Mouse (Mus musculus): ENCODE data around the gene Psen1. TPM values are rescaled to one million over a fixed set of nuclear protein-coding genes. Genes with fewer than 3 reads are reported as not detected.

The Psen1 gene
- polyA plus RNA-seq, 1 experiment from 2014 or later: 38.9 TPM

DNA sequence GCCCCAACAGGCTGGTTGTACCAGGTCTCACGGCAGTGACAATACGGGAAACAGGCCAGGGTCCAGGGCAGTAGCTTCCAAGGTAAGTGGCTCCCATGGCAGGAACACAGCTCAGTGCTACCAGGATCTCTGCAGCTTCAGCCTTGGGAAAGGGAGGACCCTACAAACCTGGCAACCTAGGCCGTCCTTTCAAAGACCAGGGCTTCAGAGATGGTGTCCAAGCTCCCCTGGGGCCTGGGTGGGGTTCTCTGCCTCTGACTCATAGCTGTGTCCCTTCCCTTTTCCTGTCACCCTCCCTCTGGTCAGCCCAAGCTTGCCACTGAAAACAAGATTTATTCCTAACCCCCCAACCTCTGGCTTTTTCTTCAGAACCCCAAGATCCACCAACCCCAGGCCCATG lies 92.2 kb downstream of the Psen1 start:
- Histone ChIP-seq H3K27me3 (no peaks in the 10 kb centered on the region), H3K9ac (no peak overlapping the region), H3K4me1 (replicated peaks) (no peaks in the 10 kb centered on the region), H3K36me3 (no peaks in the 10 kb centered on the region), H3K9me3 (replicated peaks) (no peaks in the 10 kb centered on the region), H3K4me3 (no peak overlapping the region), H3K27ac (no peak overlapping the region), H3K4me2 (no peak overlapping the region)
- WGBS: 85% methylated on average over 3 of the region's 3 CpGs
- no peak for ATAC-seq (replicated peaks; ENCODE audit: insufficient number of reproducible peaks, insufficient read depth, low FRiP score, low read depth)

DNA sequence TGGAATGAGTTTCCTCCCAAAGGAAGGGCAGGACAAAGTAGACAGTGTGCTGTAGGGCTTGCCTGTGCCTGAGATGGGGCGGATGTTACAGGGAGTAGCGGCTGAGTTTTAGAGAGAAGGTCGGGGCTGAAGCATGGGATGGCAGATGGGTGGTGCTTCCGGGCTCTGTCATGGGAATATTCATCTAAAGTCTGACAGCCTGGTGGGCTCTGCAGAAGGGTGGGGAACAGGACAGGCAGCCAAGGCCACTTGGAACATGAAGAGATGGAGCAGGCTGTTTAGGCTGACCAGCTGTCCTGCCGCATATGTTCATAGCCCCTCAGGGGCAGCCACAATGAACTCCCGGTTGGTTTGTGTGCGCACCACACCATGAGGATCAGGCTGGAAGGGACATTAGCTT lies 93.3 kb downstream of the Psen1 start:
- 70% methylated on average over 7 of the region's 7 CpGs for WGBS

DNA sequence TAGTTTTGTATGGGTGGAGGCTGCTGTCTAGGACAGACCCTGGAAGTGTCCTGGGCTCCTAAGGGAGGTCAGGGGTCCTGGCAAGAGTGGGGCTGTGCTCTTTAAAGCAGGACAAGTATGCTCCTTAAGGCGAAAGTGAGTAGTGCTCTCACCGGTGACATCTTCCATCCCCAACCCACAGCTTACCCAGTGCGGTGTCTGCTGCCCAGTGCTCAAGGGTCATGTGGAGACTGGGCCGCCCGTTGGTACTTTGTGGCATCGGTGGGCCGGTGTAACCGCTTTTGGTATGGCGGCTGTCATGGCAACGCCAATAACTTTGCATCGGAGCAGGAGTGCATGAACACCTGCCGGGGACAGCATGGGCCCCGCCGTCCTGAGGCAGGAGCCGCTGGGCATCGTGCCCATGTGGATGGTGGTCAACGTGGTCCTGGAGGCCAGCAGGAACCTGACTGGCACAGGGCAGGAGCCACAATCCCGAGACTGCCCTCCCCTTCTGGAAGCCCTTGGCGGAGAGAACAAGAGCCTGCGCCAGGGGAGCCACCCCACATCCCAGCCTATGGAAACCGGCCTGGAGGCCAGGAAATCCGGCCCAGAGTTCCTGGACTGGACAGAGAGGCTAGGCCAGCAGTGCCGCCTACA lies 93.8 kb downstream of the Psen1 start:
- Histone ChIP-seq H3K4me2 (no peak overlapping the region), H3K36me3 (no peaks in the 10 kb centered on the region), H3K4me3 (no peak overlapping the region), H3K27ac (no peak overlapping the region), H3K9ac (no peak overlapping the region), H3K9me3 (replicated peaks) (no peaks in the 10 kb centered on the region), H3K27me3 (no peaks in the 10 kb centered on the region), H3K4me1 (replicated peaks) (no peaks in the 10 kb centered on the region)
- 71% methylated on average over 23 of the region's 23 CpGs for WGBS
- 0 out of 2 replicates have a peak, but pooled peaks have one; percentile 12 for ATAC-seq (replicated peaks; ENCODE audit: insufficient number of reproducible peaks, insufficient read depth, low FRiP score, low read depth)

More for the DNA sequence above, 93.3 kb downstream of the Psen1 start:
- no peak overlapping the region for H3K4me3 ChIP-seq
- H3K9ac ChIP-seq: no peak overlapping the region
- H3K9me3 ChIP-seq (replicated peaks): no peaks in the 10 kb centered on the region
- no peaks in the 10 kb centered on the region for H3K4me1 ChIP-seq (replicated peaks)
- no peak for ATAC-seq (replicated peaks; ENCODE audit: insufficient number of reproducible peaks, insufficient read depth, low FRiP score, low read depth)
- H3K27me3 ChIP-seq: no peaks in the 10 kb centered on the region
- H3K27ac ChIP-seq: no peak overlapping the region
- H3K4me2 ChIP-seq: no peak overlapping the region
- H3K36me3 ChIP-seq: no peaks in the 10 kb centered on the region

DNA sequence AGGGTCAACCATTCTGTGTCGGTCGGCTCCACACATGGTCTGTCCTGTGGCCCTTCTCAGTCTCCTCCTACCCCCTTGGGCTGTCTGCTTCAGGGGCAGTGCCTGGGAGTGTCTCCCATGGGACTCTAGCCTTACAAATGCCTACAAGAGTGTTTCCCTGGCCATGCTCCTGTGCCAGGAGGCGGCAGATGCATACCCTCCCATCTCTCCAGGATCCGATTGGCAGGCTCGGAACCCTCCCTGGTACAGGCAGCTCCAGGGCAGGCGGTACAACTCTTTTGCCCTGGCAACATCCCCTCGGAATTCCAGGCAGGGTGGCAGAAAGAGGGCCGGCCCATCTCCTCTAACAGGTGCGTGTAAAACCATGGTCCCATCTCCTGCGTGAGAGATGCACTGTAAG lies 94.7 kb downstream of the Psen1 start:
- no peak for ATAC-seq (replicated peaks; ENCODE audit: insufficient number of reproducible peaks, insufficient read depth, low FRiP score, low read depth)
- no peak overlapping the region for H3K9ac ChIP-seq

More for the DNA sequence above, 94.7 kb downstream of the Psen1 start:
- Histone ChIP-seq H3K4me1 (replicated peaks) (no peaks in the 10 kb centered on the region), H3K4me2 (no peak overlapping the region), H3K36me3 (no peaks in the 10 kb centered on the region), H3K27me3 (no peaks in the 10 kb centered on the region), H3K9me3 (replicated peaks) (no peaks in the 10 kb centered on the region), H3K4me3 (no peak overlapping the region), H3K27ac (no peak overlapping the region)
- 87% methylated on average over 10 of the region's 10 CpGs for WGBS

Other genes starting within 250 kb of the Psen1 start
- gene Dpf3, start 200.4 kb upstream of the Psen1 start, polyA plus RNA-seq (2015; fragmentation: Nextera tagmentation; extraction: Ambion mirVana): 17.3 and 20.7 TPM in 2 replicates
- gene Dcaf4, start 167.7 kb upstream of the Psen1 start, polyA plus RNA-seq (2015; fragmentation: Nextera tagmentation; extraction: Ambion mirVana): 22.5 and 27.8 TPM in 2 replicates
- gene Zfyve1, start 90.9 kb upstream of the Psen1 start, polyA plus RNA-seq (2015; fragmentation: Nextera tagmentation; extraction: Ambion mirVana): 13.9 and 16.8 TPM in 2 replicates
- 156 and 157 TPM in 2 replicates for gene Rbm25, start 56.9 kb upstream of the Psen1 start, polyA plus RNA-seq (2015; fragmentation: Nextera tagmentation; extraction: Ambion mirVana)
- gene Papln, start 75.5 kb downstream of the Psen1 start, polyA plus RNA-seq (2015; fragmentation: Nextera tagmentation; extraction: Ambion mirVana): 0.69 and 1.0 TPM in 2 replicates
- 28.0 and 29.5 TPM in 2 replicates for gene Numb, start 233.8 kb downstream of the Psen1 start, polyA plus RNA-seq (2015; fragmentation: Nextera tagmentation; extraction: Ambion mirVana)

All from heart, embryonic 15.5 days (tissue).